Mouse (Mus musculus) left cerebral cortex, postnatal 36 days (tissue): ENCODE results near the gene Rftn1. TPM values are rescaled to one million over a fixed set of nuclear protein-coding genes. Genes with fewer than 3 reads are reported as not detected.

Experiments used
- DNase-seq, 2 experiments: peaks; one replicate each; pipeline ENCODE4 v3.0.0; 2021 to 2022; ENCODE audit warnings: low spot score in 2 of 2, mixed read lengths in 1 of 2
- intact Hi-C: fragments of 180-260 bp; cut with DNase I; formaldehyde crosslinking; loops from one replicate; pipeline ENCODE4 v1.15.1; 2025
- total RNA-seq, 2 experiments: library from RNA; stranded (reverse); gene quantifications; 2 replicates each; pipeline ENCODE4 v1.2.3; 2021

Rftn1 gene
- total RNA-seq, 2 experiments from 2014 or later: 7.4 to 8.5 TPM

DNA sequence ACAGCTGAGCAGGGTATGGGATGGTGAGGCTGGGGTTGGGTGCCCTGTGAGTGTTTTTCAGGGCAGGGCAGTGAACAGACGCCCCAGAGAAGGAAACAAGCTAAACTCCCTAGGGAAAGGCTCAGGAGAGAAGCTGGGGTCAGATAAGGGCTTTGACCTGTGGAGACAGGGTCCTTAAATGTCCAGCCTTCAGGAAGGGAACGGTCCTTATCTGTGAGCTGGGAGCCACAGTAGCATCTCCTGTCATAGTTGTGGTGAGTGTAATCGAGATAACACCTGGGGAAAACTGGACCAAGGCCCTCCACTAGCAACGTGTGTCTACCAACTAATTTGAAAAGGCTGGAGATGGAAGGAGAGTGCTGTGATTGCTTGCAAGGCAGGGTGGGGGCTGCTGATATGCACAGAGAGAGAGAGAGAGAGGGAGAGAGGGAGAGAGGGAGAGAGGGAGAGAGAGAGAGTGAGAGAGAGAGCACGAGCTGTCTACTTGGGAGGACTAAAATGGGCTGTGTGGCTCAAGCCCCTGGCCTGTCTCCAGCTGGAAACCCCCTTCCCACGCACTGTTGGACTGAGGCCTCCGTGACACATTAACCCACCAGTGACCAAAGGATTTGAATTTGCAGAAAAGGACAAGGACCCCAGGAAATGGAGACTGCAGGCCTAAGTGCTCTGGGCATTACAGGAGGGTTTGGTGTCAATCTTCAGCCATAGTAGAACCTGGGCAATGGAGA lies 137.6 kb downstream of the Rftn1 start:
- no peak for DNase-seq
- intact Hi-C loops: no loop called here

- intact Hi-C loops: no loop called here
- DNase-seq: no peak
These were observed 140.0 kb downstream of the Rftn1 start for GRCm38 (mm10) chr17:50050456-50050855.

- no peak for DNase-seq
- intact Hi-C loops: no loop called here
These were observed 142.3 kb downstream of the Rftn1 start for GRCm38 (mm10) chr17:50048209-50048608.

DNA sequence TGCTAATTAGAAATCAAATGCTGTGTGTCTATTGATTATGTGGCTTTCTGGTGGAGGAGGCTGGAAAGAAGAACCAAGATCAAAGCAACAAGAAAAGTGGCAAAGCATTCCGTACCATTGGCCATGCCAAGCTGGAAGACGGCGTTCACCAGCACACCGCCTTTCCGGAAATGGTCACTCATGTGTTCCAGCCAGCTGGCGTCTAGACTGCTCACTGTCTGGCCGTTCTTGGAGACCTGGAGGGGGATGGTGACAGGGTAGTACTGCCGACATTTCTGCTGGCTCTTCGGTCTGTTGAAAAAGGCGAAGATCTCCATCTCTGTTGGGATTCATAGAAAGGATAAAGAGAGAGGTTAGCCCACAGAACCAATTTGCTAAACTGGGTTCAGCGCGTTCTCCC lies 143.3 kb downstream of the Rftn1 start:
- intact Hi-C loops: no loop called here
- DNase-seq: no peak

DNA sequence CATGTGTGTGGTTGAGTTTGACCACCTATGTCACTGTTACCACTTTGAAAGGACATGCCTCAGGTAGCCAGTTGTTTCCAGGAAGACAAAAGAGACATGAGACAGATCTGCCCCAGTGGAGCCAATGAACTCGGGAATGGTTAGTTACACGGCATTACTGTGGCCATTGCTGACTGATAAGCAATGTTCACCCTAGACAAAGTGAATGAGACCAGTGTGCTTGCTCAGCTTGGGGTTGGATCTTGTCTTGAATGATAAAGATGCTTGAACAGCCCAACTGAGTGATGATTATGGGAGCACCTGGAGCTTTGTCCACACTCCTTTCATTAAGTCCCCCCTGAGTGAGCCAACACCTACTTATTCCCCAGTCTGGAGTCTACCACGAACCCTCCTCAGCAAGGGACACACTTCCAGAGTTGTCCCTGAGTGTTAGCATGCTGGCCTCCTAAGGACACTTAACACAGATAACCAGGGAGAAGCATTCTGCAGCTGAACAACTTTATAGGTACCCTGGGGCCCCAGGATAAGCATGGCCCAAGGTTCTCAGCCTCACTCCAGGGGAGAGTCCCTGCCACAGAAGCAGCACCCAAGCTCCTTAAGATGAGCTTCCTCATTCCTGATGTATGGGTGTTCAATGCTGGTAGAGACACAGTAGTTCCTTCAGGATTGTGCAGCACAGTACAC lies 149.6 kb downstream of the Rftn1 start:
- intact Hi-C loops: no loop called here
- no peak for DNase-seq

GRCm38 (mm10) chr17:50037882-50038665 lies 152.4 kb downstream of the Rftn1 start:
- intact Hi-C loops: no loop called here
- no peak for DNase-seq

DNA sequence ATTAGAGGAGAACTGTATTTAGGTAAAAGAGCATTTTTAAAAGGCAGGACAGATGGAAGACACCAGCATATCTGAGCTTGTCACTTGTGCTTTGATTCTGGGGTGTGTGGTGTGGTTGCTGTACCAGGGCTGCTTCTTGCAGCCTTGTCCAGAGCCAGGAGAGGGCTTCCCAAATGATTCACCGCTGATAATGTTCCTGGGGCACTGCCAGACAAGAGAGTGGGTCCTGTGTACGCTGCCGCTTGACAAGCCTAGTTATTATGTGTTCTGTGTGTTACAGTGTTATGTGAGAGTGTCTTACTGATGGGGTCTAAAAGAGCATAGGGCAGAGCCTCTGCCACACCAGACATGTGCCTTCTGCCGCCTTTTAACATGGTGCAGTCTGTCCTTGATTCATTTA lies 153.1 kb downstream of the Rftn1 start:
- no peak for DNase-seq
- intact Hi-C loops: no loop called here

DNA sequence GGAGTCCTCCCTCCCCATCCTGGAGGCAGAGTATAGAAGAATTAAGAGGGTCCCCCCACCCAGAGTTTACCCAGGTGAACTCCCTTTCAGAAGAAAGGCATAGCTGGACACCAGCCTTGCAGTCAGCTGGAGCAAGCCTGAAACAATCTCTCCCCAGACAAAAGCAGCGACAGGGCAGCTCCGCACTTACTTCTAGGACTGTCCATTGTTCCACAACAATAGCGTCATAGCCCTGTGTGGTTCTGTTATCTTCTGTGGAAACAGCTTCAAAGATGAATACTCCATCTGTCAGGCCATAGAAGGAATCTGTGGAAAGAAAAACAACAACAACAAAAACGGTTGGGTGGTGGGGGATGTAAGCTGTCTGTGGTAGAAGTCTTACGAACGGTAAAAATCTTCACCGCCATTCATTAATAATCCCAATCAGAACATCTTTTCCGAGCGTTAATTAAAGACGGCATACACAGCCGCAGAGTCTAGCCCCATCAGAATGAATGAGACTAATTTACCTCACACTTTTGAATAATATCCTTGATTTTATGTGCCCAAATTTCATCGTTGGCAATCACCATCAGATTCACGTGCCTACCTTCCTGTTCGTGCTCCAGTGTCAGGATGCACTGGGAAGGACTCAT lies 153.6 kb downstream of the Rftn1 start:
- intact Hi-C loops: no loop called here
- no peak for DNase-seq

GRCm38 (mm10) chr17:50033698-50034097 lies 156.8 kb downstream of the Rftn1 start:
- intact Hi-C loops: no loop called here

DNA sequence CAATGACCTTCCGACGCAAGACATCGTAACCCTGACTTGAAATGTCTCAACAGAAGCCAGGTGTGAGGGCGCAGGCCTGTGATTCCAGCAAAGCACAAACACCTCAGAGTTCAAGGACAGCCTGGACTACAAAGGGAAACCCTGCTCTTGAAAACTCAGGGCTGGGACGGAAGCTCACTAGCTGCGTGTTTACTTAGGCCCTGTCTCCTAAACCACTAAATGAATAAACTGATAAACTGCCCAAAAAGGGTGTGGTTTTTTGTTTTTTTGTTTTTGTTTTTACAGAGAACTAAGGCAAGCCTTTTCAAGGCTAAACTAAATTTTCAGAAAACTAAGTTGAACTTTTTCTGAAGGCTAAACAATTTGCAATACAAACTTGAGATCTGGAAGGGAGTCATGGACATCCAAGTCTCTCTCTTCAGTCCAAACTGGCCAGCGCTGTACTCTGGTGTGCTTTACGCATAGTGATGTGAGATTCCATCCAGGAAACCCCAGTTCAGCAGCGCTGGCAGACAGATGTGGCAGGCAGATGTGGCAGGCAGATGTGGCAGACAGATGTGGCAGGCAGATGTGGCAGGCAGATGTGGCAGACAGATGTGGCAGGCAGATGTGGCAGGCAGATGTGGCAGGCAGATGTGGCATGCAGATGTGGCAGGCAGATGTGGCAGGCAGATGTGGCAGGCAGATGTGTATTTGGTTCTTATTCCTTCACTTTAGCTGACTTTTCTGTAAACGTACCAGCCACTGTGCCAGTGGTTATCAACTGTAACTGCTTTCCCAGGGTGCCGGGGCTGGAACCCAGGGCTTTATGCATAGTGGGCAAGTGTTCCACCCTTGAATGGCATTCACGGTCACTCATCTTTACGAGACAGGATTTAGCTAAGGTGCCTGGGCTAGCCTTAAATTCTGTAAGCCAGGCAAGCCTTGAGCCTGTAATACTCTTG lies 158.7 kb downstream of the Rftn1 start:
- intact Hi-C loops: no loop called here
- DNase-seq: no peak

More at GRCm38 (mm10) chr17:50033698-50034097, 156.8 kb downstream of the Rftn1 start:
- DNase-seq: no peak

DNA sequence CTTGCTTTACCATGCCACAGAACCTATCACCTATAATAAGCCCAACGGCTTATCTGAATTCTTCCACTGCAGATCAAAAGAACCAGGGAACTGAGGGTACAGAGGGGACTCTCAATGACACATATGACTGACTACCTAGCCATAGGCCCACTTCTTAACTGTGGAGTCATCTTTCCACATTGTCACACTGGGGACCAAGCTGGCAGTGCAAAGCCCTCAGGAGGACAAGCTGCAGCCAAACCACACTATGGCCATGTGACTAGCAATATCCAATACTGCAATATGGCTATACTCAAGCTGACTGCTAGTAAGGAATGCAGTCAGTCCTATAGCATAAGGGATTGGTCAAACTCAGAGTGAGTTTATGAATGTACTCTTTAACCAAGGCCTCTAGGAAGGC lies 164.8 kb downstream of the Rftn1 start:
- intact Hi-C loops: no loop called here
- no peak for DNase-seq

DNA sequence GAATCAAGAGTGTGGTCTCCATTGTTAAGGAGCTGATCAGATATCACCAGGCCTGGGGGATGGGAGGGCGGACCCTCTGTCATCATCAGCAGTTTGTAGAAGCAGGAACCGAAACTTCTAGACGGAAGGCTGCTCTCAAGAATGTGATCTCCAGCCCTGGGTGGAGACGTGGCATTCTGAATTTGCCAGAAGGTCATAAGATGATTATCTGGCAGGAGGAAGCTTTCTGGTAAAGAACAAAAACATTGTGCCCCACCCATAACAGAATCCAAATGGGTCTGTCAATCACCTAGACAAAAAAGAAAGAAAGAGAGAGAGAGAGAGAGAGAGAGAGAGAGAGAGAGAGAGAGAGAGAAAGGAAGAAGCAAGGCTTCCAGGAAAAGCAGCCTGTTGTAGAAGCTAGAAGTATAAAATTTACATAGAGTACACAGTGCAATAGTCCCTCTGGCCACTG lies 165.3 kb downstream of the Rftn1 start:
- DNase-seq: no peak
- intact Hi-C loops: no loop called here

GRCm38 (mm10) chr17:50021400-50021799 lies 169.1 kb downstream of the Rftn1 start:
- no peak for DNase-seq
- intact Hi-C loops: no loop called here

DNA sequence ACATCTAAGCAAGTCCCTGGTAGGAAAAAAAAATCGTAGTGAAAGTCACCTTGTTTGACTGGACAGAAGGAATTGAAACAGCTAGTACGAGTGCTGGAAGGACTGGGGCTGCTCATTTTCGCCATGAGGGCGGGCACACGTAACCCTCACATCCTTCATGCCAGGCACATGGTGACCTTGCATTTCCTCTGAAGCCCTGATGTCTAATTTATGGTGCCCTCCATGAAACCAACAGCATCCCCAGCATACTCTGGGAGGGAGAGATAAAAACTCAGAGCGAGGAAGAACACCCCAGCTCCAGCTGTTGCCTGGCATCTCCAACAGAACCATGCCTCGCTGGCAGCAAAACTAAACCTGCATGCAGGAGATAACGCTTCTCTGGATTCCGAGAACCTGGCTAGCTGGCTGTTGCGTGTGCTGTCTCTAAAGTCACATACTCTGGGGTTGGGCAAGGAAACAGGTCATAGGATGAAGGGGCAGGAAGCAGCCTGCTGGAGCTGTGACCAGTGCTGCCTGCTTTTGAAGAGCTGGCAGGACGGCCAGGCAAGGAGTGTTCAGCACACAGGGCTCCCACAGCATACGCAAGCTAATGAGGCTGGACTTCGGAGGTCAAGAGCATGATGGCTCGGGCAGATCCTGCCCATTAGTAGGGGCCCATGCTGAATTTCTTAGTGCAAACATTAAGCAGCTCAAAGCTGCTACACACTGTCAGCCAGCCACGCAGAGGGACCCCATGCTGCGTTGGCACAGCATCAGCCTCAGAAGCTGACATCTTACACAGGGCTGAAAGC lies 170.1 kb downstream of the Rftn1 start:
- DNase-seq: no peak
- intact Hi-C loops: no loop called here

GRCm38 (mm10) chr17:50019819-50020210 lies 170.7 kb downstream of the Rftn1 start:
- intact Hi-C loops: no loop called here
- DNase-seq: no peak

- intact Hi-C loops: no loop called here
- no peak for DNase-seq
These were observed 171.4 kb downstream of the Rftn1 start for GRCm38 (mm10) chr17:50019090-50019489.

DNA sequence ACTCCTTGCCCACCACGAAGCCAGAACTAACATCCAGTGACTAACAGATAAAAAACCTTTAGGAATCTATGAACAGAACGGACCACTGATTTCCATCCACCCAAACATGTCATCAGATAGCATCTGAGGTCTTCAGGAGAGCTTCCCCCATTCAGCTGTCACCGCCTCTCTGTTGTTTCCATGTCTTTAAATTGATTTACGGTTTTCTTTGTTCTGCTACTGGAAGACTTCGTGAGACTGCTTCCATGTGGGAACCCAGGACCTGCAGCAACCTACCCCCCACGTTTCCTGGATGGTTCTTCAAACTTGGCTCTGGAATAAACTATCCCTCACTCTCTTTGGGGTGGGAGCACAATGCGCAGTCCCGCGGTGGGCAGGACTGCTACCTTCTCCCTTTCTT lies 175.8 kb downstream of the Rftn1 start:
- DNase-seq: no peak
- intact Hi-C loops: no loop called here

GRCm38 (mm10) chr17:50013848-50014247 lies 176.6 kb downstream of the Rftn1 start:
- no peak for DNase-seq
- intact Hi-C loops: no loop called here
